Mouse (Mus musculus): Measurements from ENCODE around the gene Tmpo.
"Not testable (repeated sequence)": the region's sequence is repeated elsewhere in the genome, so short reads cannot be mapped to it uniquely, and the experiment has no call there.

Gene Tmpo

DNA sequence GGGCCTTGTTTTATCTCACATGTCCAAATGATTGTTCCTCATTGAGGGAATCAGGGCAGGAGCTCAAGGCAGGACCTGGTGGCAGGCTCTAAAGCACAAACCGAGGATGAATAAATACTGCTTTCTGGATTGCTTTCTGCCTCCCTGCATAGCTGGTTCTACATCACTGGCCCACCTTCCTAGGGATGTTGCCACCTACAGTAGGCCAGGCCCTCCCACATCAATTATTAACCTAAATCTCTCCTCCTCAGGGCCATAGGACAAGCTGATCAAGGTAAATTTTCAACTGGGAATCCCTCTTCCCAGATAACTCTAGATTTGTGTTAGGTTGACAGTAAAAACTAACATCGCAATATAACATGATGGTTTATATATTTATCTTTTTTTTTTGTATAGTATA lies 4.6 kb upstream of the Tmpo start:
- no peak for DNase-seq (ENCODE audit: low spot score)

- not testable (repeated sequence) for DNase-seq (ENCODE audit: low spot score)
Measured at GRCm38 (mm10) chr10:91184893-91185292, 3.8 kb upstream of the Tmpo start.

DNA sequence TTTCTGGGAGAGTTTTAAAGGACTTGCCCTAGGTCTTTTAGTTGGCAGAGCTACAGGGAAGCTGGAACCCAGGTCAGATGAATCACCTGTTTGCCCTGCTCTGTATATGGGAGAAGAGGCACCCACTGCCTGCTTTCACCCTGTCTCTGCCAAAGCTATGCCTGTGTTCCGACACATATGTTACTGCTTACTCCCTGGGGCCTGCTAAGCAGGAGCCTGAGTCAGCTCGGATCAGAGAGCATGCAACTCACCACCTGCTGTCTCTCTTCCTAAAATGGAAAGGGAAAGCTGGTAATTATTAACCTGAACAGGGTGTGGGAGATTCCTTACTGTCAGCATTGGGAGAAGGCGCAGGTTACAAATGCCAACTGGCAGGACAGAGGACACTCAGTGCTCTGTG lies 2.2 kb upstream of the Tmpo start:
- peak; percentile 18 for DNase-seq (ENCODE audit: low spot score)

DNA sequence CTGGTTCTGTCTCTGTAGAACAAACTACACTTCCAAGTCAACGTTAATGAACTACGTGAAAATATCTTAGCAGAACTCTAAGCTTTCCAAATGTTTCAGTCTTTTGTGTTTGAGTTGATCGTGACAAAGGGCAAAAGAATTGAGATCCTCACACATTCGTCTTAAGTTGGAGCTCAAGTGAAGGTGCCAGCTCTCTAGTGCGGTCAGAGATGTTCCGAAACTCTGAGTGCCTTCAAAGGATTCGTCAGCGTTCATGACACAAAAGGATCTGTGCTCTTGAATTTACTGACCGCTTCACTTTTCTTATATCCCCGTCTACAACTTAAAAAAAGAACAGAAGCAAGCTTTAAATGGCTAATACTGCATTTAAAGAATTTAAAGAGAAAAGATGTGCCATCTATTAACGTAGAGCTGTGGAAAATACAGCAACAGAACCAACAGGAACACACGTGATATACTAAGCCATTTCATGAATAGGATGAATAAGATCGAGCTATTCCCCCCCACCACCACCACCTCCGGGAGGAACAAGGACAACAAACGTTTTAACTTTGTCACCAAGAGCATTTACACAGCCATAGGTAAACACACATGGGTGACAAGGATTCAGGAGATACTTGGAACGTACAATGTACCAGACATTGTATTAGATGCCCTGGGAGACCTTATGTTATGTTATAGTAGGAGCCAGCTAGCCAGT lies 1.3 kb upstream of the Tmpo start:
- DNase-seq (ENCODE audit: low spot score): no peak

GRCm38 (mm10) chr10:91181461-91182288 lies 560 bp upstream of the Tmpo start:
- peak; percentile 100 for DNase-seq (ENCODE audit: low spot score)

DNA sequence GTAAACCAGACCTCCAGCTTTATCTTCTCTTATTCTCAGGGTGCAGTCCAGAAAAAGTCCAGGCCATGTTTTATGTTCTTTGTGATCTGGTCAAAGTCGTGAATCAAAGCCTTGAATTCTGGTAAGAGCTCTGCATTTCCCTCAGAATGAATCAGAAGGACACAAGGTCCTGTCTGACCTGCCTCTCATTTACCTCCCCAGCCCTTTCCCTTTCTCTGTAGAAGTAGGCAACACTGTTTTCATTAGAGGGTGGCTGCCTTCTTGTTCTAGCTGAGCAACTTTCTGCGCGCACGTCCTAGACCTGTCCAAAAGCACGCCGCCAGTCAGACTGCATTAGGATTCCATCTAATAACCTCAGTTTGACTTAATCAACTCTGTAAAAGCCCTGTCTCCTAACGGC lies 814 bp downstream of the Tmpo start:
- no peak for DNase-seq (ENCODE audit: low spot score)

DNA sequence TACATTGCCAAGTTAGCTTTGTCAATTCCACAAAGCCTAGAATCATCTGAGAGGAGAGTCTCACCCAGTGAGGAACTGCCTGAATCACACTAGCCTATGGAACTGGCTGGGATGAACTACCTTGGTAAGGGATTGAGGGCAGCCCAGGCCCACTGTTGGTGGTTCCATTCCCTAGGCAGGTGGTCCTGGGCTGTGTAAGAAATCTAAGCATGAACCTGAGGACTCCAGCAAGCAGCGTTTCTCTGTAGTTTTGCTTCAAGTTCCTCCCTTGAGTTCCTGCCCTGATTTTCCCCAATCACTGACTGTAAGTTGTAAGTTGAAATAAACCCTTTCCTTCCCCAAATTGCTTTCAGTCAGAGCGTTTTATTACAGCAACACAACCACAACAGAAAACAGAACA lies 1.3 kb downstream of the Tmpo start:
- no peak for DNase-seq (ENCODE audit: low spot score)

- DNase-seq (ENCODE audit: low spot score): no peak
Measured at GRCm38 (mm10) chr10:91177201-91177600, 3.9 kb downstream of the Tmpo start.

- no peak for DNase-seq (ENCODE audit: low spot score)
Measured at GRCm38 (mm10) chr10:91172329-91173100, 8.6 kb downstream of the Tmpo start.

GRCm38 (mm10) chr10:91171455-91172328 lies 9.4 kb downstream of the Tmpo start:
- DNase-seq (ENCODE audit: low spot score): peak; percentile 93

GRCm38 (mm10) chr10:91171041-91171440 lies 10.1 kb downstream of the Tmpo start:
- no peak for DNase-seq (ENCODE audit: low spot score)

GRCm38 (mm10) chr10:91170143-91170941 lies 10.8 kb downstream of the Tmpo start:
- peak; percentile 82 for DNase-seq (ENCODE audit: low spot score)

DNA sequence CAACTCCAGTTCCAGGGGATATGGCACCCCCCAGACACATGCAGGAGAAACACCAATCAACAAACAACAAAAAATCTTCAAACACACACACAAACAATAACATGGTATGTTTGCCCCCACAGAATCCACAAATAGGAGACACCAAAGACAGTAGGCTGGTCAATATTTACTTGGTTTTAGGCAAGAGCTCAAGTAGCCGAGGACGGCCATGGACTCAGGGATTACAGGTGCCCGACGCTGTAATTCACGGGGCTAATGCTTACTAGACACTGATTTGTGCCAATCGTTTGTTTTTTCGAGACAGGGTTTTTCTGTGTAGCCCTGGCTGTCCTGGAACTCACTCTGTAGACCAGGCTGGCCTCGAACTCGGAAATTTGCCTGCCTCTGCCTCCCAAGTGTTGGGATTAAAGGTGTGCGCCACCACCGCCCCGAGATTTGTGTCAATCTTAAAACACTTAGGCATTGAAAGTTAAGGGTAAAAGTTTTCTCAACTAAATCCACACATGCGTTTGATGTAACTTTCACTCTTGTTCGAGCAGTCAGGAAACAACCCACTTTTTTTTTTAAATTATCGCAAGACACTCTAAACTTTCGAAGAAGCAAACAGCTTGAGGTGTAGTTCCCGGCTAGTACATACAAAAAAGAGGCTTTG lies 11.6 kb downstream of the Tmpo start:
- DNase-seq (ENCODE audit: low spot score): no peak

- DNase-seq (ENCODE audit: low spot score): no peak
Measured at GRCm38 (mm10) chr10:91167352-91167751, 13.8 kb downstream of the Tmpo start.

DNA sequence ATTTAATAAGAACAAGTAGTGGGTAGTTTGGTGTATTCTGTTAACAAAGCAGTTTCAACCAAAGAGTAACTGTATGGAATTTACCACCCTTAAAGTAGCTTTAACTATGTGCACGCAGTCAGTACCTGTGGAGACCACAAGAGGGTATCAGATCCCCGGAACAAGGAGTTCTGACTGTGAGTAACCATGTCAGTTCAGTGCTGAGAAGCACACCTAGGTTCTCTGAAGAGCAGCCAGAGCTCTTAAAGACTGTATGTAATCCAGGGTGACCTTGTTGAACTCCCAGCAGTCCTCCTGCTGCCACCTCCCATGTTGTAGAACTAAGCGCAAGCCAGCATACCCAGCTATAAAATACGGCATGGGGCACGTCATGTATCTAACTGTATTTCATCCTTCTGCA lies 14.2 kb downstream of the Tmpo start:
- peak; percentile 30 for DNase-seq (ENCODE audit: low spot score)

- DNase-seq (ENCODE audit: low spot score): no peak
Measured at GRCm38 (mm10) chr10:91165850-91166249, 15.3 kb downstream of the Tmpo start.

DNA sequence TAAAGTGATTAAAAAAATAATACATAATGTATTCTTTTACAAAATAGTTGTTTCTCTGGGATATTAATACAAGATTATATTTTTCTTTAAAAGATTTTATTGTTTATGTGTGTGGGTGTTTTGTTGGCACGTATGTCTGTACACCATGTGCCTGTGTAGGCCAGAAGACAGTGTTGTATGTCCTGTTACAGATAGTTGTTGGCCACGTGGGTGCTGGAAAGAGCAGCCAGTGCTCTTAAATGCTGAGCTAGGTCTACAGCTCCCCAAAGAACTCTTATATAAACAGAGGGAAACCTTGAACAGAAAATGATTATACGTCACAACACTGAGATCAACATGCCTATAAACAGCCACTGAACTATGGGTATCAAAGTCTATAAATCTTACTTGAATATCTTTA lies 16.6 kb downstream of the Tmpo start:
- no peak for DNase-seq (ENCODE audit: low spot score)

- no peak for DNase-seq (ENCODE audit: low spot score)
Measured at GRCm38 (mm10) chr10:91162511-91163163, 18.5 kb downstream of the Tmpo start.

- no peak for DNase-seq (ENCODE audit: low spot score)
Measured at GRCm38 (mm10) chr10:91162077-91162476, 19.0 kb downstream of the Tmpo start.

DNA sequence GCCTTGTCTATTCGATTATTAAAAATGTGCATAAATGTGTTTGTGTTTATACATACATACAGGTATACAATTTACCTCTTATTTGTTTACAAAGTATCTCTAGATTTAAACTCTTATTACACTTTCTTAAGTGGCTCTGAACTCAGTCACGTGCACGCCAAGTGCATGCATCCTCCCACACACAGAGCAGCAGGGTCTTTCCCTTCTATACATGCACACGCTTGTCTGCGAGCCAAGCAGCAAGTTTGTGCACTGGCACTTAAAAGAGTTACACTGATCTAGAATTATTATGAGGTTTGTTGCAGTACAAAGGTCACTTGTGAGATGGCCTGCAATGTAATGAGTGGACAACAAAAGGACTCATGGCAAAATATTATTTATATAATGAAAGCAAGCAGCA lies 20.1 kb downstream of the Tmpo start:
- DNase-seq (ENCODE audit: low spot score): no peak

Measured in urinary bladder, postnatal 25 days (tissue).